Mouse (Mus musculus) neural tube, embryonic 15.5 days (tissue): Measurements from ENCODE around the gene Strn4. TPM values are rescaled to one million over a fixed set of nuclear protein-coding genes. Genes with fewer than 3 reads are reported as not detected.

Experiments
- ATAC-seq: fragments of 200-750 bp; cut with Nextera tagmentation; 2 replicates; pipeline ENCODE4 v1.8.0; 2017; ENCODE audit warnings: mild to moderate bottlenecking, moderate TSS enrichment, moderate library complexity; ENCODE audit not compliant: low FRiP score
- H3K27ac ChIP-seq: fragments of 300-500 bp; sonication (generic); replicated peaks from 2 replicates; pipeline ENCODE4 v1.5.1; 2015; ENCODE audit warnings: mild to moderate bottlenecking, inconsistent platforms
- H3K27me3 ChIP-seq: fragments of 300-500 bp; sonication (generic); replicated peaks from 2 replicates; pipeline ENCODE4 v1.6.1; 2015; ENCODE audit warnings: inconsistent platforms
- H3K36me3 ChIP-seq: fragments of 300-500 bp; sonication (generic); 2 replicates; pipeline ENCODE4 v1.6.1; 2015; ENCODE audit warnings: inconsistent platforms
- H3K4me1 ChIP-seq: fragments of 300-500 bp; sonication (generic); 2 replicates; pipeline ENCODE4 v1.6.1; 2015; ENCODE audit warnings: inconsistent platforms
- H3K4me2 ChIP-seq: fragments of 300-500 bp; sonication (generic); 2 replicates; pipeline ENCODE4 v1.6.1; 2015; ENCODE audit warnings: inconsistent platforms, mild to moderate bottlenecking, moderate library complexity
- H3K4me3 ChIP-seq: fragments of 300-500 bp; sonication (generic); replicated peaks from 2 replicates; pipeline ENCODE4 v1.5.1; 2015; ENCODE audit warnings: mild to moderate bottlenecking, inconsistent platforms
- H3K9ac ChIP-seq: fragments of 300-500 bp; sonication (generic); replicated peaks from 2 replicates; pipeline ENCODE4 v1.6.1; 2015; ENCODE audit warnings: mild to moderate bottlenecking, inconsistent platforms
- H3K9me3 ChIP-seq: fragments of 300-500 bp; sonication (generic); replicated peaks from 2 replicates; pipeline ENCODE4 v1.6.1; 2016; ENCODE audit warnings: inconsistent platforms
- WGBS: fragments of 180-500 bp; shearing (Covaris S2); methylation state at CpG from one replicate; pipeline ENCODE4 v1.1.7; 2015; ENCODE audit warnings: mixed read lengths; 5-methylcytosine and 5-hydroxymethylcytosine counted together
- polyA plus RNA-seq: library from polyadenylated mRNA; unstranded; fragments of >200 nt; fragmentation: Nextera tagmentation; extraction: Ambion mirVana; gene quantifications from 2 replicates; pipeline ENCODE4 v1.2.1, GENCODE M21; 2015

Strn4 gene
- polyA plus RNA-seq, 1 experiment from 2014 or later: 156 TPM

DNA sequence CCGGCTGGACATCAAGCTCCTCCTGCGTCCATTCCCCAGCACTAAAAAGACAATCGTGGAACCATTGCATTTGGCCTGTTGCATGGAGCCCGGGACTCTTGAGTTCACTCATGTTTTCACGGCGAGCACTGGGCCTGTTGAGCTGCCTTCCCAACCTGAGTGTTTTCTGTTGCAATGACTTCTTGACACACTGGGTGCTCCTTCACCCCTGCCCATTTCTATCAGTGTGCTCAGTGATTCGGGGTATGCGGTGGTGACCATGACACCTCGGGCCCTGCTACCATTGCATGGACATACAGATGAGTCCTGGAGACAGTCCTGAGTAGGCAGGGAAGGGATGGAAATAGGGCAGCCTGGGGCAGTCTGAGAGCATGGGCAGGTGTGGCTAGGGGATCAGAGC lies 56.8 kb downstream of the Strn4 start:
- no peak overlapping the region for H3K9ac ChIP-seq
- no peaks in the 10 kb centered on the region for H3K9me3 ChIP-seq
- no peak overlapping the region for H3K4me2 ChIP-seq
- H3K27me3 ChIP-seq: no peaks in the 10 kb centered on the region
- H3K36me3 ChIP-seq: peaks cover 5% of the 10 kb centered on the region; the same call in 1 of the 2 replicates
- 97% methylated on average over 9 of the region's 9 CpGs for WGBS
- ATAC-seq: no peak
- H3K4me1 ChIP-seq: peaks cover 51% of the 10 kb centered on the region
- H3K27ac ChIP-seq: no peak overlapping the region
- no peak overlapping the region for H3K4me3 ChIP-seq

- WGBS: 92% methylated on average over 4 of the region's 4 CpGs
- H3K27ac ChIP-seq: no peak overlapping the region
- no peak overlapping the region for H3K9ac ChIP-seq
- no peaks in the 10 kb centered on the region for H3K27me3 ChIP-seq
- no peaks in the 10 kb centered on the region for H3K9me3 ChIP-seq
- ATAC-seq: no peak
- no peak overlapping the region for H3K4me3 ChIP-seq
- H3K4me2 ChIP-seq: no peak overlapping the region
- peaks cover 4% of the 10 kb centered on the region; the same call in 1 of the 2 replicates for H3K36me3 ChIP-seq
- H3K4me1 ChIP-seq: peaks cover 51% of the 10 kb centered on the region
These were observed 57.7 kb downstream of the Strn4 start for GRCm38 (mm10) chr7:16873392-16873791.

DNA sequence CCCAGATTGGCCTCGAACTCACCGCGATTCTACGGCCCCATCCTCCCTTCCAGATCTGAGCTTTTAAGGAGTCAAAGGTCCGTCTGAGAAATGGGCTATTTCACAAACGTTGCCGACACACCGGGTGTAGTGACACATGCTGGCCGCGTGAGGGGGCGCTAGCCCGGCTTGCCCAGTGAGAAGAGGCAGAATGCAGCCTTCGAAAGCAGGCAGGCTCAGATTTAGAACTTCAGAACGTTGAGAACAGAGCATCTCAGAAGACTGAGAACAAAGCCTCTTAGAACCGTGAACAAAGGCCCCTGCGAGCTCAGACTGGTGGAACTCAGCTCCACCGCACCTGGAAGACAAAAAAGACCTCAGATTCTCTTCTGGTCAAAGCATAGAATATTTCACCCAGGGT lies 58.5 kb downstream of the Strn4 start:
- 5% methylated on average over 17 of the region's 17 CpGs for WGBS
- Histone ChIP-seq H3K9me3 (no peaks in the 10 kb centered on the region), H3K36me3 (peaks cover 6% of the 10 kb centered on the region; the same call in 1 of the 2 replicates), H3K9ac (no peak overlapping the region; the same call in 1 of the 2 replicates), H3K27ac (peak overlapping the region; percentile 79), H3K4me1 (peaks cover 49% of the 10 kb centered on the region), H3K4me3 (peak overlapping the region; percentile 81), H3K27me3 (no peaks in the 10 kb centered on the region), H3K4me2 (peak overlapping the region; percentile 76)
- ATAC-seq: no peak

DNA sequence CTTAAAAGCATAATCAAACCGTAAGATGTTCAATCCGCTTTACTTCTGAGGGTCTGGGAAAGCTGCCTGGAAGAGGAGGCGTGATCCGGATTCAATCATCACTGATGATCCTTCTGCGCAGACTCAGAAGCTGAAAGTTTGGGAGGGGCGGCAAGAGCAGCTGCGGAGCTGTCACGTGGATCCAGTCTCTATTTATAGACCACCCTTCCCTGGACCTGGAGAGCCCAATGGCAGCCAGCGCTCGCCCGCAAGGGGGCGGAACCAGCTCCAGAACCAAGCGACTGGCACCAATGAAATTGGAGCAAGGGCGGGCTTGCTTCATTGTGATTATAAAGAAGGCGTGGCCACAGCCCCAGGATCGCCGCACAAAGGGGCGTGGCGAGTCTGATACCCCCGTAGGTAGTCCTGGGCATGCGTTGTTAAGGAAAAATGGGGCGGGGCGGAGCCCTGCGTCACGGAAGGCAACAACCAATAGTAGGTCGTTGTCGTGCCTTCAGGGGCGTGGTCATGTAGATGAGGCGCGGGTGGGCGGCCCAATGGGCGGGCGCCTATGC lies 59.1 kb downstream of the Strn4 start:
- H3K4me2 ChIP-seq: peak overlapping the region; percentile 76

DNA sequence AGATGAGACGGTGACA lies 59.4 kb downstream of the Strn4 start, which contains the start of gene Dact3:
TSS of gene Dact3 (plus strand) at position 8 of the 16 bp plus-strand sequence.
- Histone ChIP-seq H3K36me3 (peaks cover 8% of the 10 kb centered on the region; the same call in 1 of the 2 replicates), H3K4me2 (peak within 1 kb of the TSS; percentile 76), H3K27me3 (no peaks in the 10 kb centered on the region), H3K4me3 (peak within 1 kb of the TSS; percentile 81), H3K27ac (peak within 1 kb of the TSS; percentile 87), H3K4me1 (peaks cover 44% of the 10 kb centered on the region), H3K9me3 (no peaks in the 10 kb centered on the region), H3K9ac (peak within 1 kb of the TSS; percentile 88)
- ATAC-seq: no peak
- 0% methylated on average over 1 of the region's 1 CpGs for WGBS

More for the DNA sequence above, 59.1 kb downstream of the Strn4 start:
- Histone ChIP-seq H3K9me3 (no peaks in the 10 kb centered on the region), H3K4me3 (peak overlapping the region; percentile 81), H3K27me3 (no peaks in the 10 kb centered on the region), H3K9ac (peak overlapping the region; percentile 88), H3K27ac (peak overlapping the region; percentile 87), H3K36me3 (peaks cover 8% of the 10 kb centered on the region; the same call in 1 of the 2 replicates), H3K4me1 (peaks cover 44% of the 10 kb centered on the region)
- WGBS: 1% methylated on average over 33 of the region's 33 CpGs
- ATAC-seq: peak; percentile 95

- peak overlapping the region; percentile 87 for H3K27ac ChIP-seq
- peaks cover 8% of the 10 kb centered on the region; the same call in 1 of the 2 replicates for H3K36me3 ChIP-seq
- no peaks in the 10 kb centered on the region for H3K9me3 ChIP-seq
- H3K4me1 ChIP-seq: peaks cover 44% of the 10 kb centered on the region
- H3K9ac ChIP-seq: peak overlapping the region; percentile 88
- ATAC-seq: peak; percentile 51
- H3K27me3 ChIP-seq: no peaks in the 10 kb centered on the region
- WGBS: under 1% methylated on average over 36 of the region's 42 CpGs
- H3K4me3 ChIP-seq: peak overlapping the region; percentile 81
- peak overlapping the region; percentile 76 for H3K4me2 ChIP-seq
These were observed 59.6 kb downstream of the Strn4 start for GRCm38 (mm10) chr7:16875326-16875725.

- 8% methylated on average over 11 of the region's 11 CpGs for WGBS
- Histone ChIP-seq H3K27ac (peak overlapping the region; percentile 87), H3K4me2 (peak overlapping the region; percentile 76), H3K27me3 (no peaks in the 10 kb centered on the region), H3K9ac (peak overlapping the region; percentile 88), H3K9me3 (no peaks in the 10 kb centered on the region), H3K4me3 (peak overlapping the region; percentile 81), H3K4me1 (peaks cover 46% of the 10 kb centered on the region), H3K36me3 (peaks cover 8% of the 10 kb centered on the region; the same call in 1 of the 2 replicates)
- ATAC-seq: no peak
These were observed 60.3 kb downstream of the Strn4 start for GRCm38 (mm10) chr7:16876006-16876405.

- Histone ChIP-seq H3K9me3 (no peaks in the 10 kb centered on the region), H3K27ac (peak overlapping the region; percentile 87; the same call in 1 of the 2 replicates), H3K4me3 (peak overlapping the region; percentile 81), H3K4me2 (peak overlapping the region; percentile 76), H3K36me3 (peaks cover 6% of the 10 kb centered on the region; the same call in 1 of the 2 replicates), H3K27me3 (no peaks in the 10 kb centered on the region), H3K9ac (peak overlapping the region; percentile 88), H3K4me1 (peaks cover 46% of the 10 kb centered on the region)
- WGBS: 12% methylated on average over 13 of the region's 13 CpGs
- no peak for ATAC-seq
These were observed 60.9 kb downstream of the Strn4 start for GRCm38 (mm10) chr7:16876608-16877007.

GRCm38 (mm10) chr7:16877717-16878116 lies 62.0 kb downstream of the Strn4 start:
- Histone ChIP-seq H3K4me1 (peaks cover 41% of the 10 kb centered on the region), H3K4me3 (no peak overlapping the region), H3K36me3 (peaks cover 8% of the 10 kb centered on the region; the same call in 1 of the 2 replicates), H3K4me2 (no peak overlapping the region), H3K27ac (no peak overlapping the region), H3K9me3 (no peaks in the 10 kb centered on the region), H3K9ac (no peak overlapping the region), H3K27me3 (no peaks in the 10 kb centered on the region)
- 88% methylated on average over 3 of the region's 3 CpGs for WGBS
- ATAC-seq: no peak

DNA sequence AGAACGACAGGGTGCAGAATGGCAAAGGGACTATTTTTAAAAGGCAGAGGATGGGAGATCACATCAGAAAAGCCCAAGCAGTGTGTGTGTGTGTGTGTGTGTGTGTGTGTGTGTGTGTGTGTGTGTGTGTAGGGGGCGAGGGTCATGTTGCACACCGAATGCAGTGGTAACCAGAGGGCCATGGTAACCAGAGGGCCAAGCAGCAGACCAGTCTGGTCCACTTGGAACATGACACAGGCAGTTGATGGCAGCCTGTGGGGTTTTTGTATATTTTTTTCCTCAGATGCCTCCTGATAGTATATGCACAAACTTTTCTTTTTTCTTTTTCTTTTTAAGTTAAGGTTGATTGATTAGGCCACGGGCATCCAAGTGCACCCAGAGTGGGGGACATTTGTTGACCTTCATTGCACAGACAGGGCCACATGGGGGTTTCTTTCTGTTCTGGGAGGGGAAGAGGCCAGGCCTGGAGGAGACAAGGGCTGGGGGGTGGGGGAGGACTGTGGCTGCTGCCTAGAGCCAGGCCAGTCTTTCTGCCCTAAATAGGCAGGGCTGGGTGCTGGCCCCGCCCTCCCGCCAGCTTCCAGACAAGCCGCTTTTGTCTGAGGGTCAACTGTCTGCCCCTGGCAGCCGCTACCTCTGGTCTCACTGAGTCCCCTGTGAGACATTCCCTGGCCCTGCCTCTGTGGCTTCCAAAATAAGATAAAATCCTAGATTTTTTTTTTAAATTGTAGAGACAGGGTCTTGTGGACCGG lies 64.3 kb downstream of the Strn4 start:
- H3K27ac ChIP-seq: no peak overlapping the region
- H3K9me3 ChIP-seq: no peaks in the 10 kb centered on the region
- no peak overlapping the region for H3K4me3 ChIP-seq
- no peak overlapping the region for H3K9ac ChIP-seq
- peaks cover 20% of the 10 kb centered on the region for H3K36me3 ChIP-seq
- 20% methylated on average over 9 of the region's 9 CpGs for WGBS
- H3K27me3 ChIP-seq: peaks cover 21% of the 10 kb centered on the region
- ATAC-seq: no peak
- peaks cover 28% of the 10 kb centered on the region for H3K4me1 ChIP-seq
- H3K4me2 ChIP-seq: no peak overlapping the region; the same call in 1 of the 2 replicates

DNA sequence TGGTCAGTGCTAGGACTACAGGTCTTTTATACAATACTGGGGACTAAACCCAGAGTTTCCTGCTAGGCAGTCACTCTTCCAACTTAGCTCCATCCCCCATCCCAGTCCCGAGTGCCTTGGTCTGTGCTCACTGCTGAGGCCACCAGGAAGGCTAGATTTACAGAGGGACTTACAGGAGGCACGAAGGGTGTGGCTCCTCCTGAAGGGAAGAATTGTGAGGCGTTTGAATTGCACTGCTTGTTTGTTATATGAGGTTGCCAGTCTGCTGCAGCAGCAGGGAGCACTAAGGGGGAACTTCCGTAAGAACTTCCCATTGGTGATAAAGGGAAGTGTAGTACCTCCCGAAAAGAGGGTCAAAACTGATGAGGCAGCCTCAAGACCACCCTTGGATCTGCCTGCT lies 64.9 kb downstream of the Strn4 start:
- peaks cover 26% of the 10 kb centered on the region for H3K4me1 ChIP-seq
- no peaks in the 10 kb centered on the region for H3K9me3 ChIP-seq
- H3K9ac ChIP-seq: no peak overlapping the region
- no peak overlapping the region for H3K27ac ChIP-seq
- WGBS: 13% methylated on average over 5 of the region's 5 CpGs
- no peak for ATAC-seq
- no peak overlapping the region for H3K4me2 ChIP-seq
- H3K27me3 ChIP-seq: peaks cover 27% of the 10 kb centered on the region
- peaks cover 26% of the 10 kb centered on the region for H3K36me3 ChIP-seq
- no peak overlapping the region for H3K4me3 ChIP-seq

- no peak overlapping the region for H3K27ac ChIP-seq
- H3K4me3 ChIP-seq: no peak overlapping the region
- H3K36me3 ChIP-seq: peaks cover 44% of the 10 kb centered on the region
- peaks cover 8% of the 10 kb centered on the region; the same call in 1 of the 2 replicates for H3K4me1 ChIP-seq
- no peak overlapping the region for H3K4me2 ChIP-seq
- no peak overlapping the region for H3K9ac ChIP-seq
- H3K9me3 ChIP-seq: no peaks in the 10 kb centered on the region
- ATAC-seq: no peak
- H3K27me3 ChIP-seq: peaks cover 39% of the 10 kb centered on the region
- 94% methylated on average over 6 of the region's 6 CpGs for WGBS
These were observed 67.5 kb downstream of the Strn4 start for GRCm38 (mm10) chr7:16883162-16883561.
